Mouse (Mus musculus) G1E-ER4 (cell line): Measurements from ENCODE around the gene Il18rap. TPM values are rescaled to one million over a fixed set of nuclear protein-coding genes. Genes with fewer than 3 reads are reported as not detected.

Source experiments
- GATA1 ChIP-seq: IDR thresholded peaks from one replicate; pipeline ENCODE4 v1.8.0; 2012; ENCODE audit warnings: low read length, inconsistent platforms
- polyA plus RNA-seq: library from polyadenylated mRNA; stranded (reverse); fragments of >175 nt; gene quantifications from 2 replicates; pipeline ENCODE4 v1.2.3, GENCODE M21; 2012

Gene Il18rap
- not detected in 2 replicates for polyA plus RNA-seq

GRCm38 (mm10) chr1:40514851-40515585 lies at the start of gene Il18rap:
Il18rap (plus strand) TSS chr1:40515362.
- TF ChIP-seq GATA1 = no peak

- no peak for TF ChIP-seq GATA1
Observed at GRCm38 (mm10) chr1:40465477-40466430, 49.4 kb upstream of the Il18rap start, which contains the start of gene Il18r1. Il18r1 (plus strand) TSS chr1:40465552.

GRCm38 (mm10) chr1:40467306-40467705 lies 47.9 kb upstream of the Il18rap start:
- no peak for TF ChIP-seq GATA1

GRCm38 (mm10) chr1:40468805-40469204 lies 46.4 kb upstream of the Il18rap start:
- TF ChIP-seq GATA1 = no peak

- TF ChIP-seq GATA1 = no peak
Observed at GRCm38 (mm10) chr1:40469900-40470299, 45.3 kb upstream of the Il18rap start.

- TF ChIP-seq GATA1 = no peak
Observed at GRCm38 (mm10) chr1:40472401-40472800, 42.8 kb upstream of the Il18rap start.

GRCm38 (mm10) chr1:40473640-40474039 lies 41.5 kb upstream of the Il18rap start:
- TF ChIP-seq GATA1 = no peak

GRCm38 (mm10) chr1:40474336-40474735 lies 40.8 kb upstream of the Il18rap start:
- no peak for TF ChIP-seq GATA1

GRCm38 (mm10) chr1:40475697-40476096 lies 39.5 kb upstream of the Il18rap start:
- no peak for TF ChIP-seq GATA1

GRCm38 (mm10) chr1:40476756-40477155 lies 38.4 kb upstream of the Il18rap start:
- TF ChIP-seq GATA1 = no peak

GRCm38 (mm10) chr1:40479505-40479923 lies 35.6 kb upstream of the Il18rap start:
- TF ChIP-seq GATA1 = no peak

- no peak for TF ChIP-seq GATA1
Observed at GRCm38 (mm10) chr1:40494594-40494993, 20.6 kb upstream of the Il18rap start.

- no peak for TF ChIP-seq GATA1
Observed at GRCm38 (mm10) chr1:40499708-40500107, 15.5 kb upstream of the Il18rap start.

GRCm38 (mm10) chr1:40501126-40501525 lies 14.0 kb upstream of the Il18rap start:
- no peak for TF ChIP-seq GATA1

- TF ChIP-seq GATA1 = no peak
Observed at GRCm38 (mm10) chr1:40501546-40502398, 13.4 kb upstream of the Il18rap start.

- no peak for TF ChIP-seq GATA1
Observed at GRCm38 (mm10) chr1:40504548-40504947, 10.6 kb upstream of the Il18rap start.
